Mouse (Mus musculus): ENCODE measurements around the gene Znrf3.

GRCm38 (mm10) chr11:5429396-5430190, 15.1 kb downstream of the Znrf3 start:
- no peak for TF ChIP-seq POLR2A (IDR thresholded peaks at IDR 0.05; ENCODE audit: insufficient read depth, low read depth, low read length)
- no peak for TF ChIP-seq CTCF (IDR thresholded peaks at IDR 0.05; ENCODE audit: insufficient read depth, low read depth, low read length)
